Mouse (Mus musculus): ENCODE results near the gene Gm1123. TPM values are rescaled to one million over a fixed set of nuclear protein-coding genes. Genes with fewer than 3 reads are reported as not detected.

Gm1123 gene
- polyA plus RNA-seq, 1 experiment from 2014 or later = 0.38 TPM

DNA sequence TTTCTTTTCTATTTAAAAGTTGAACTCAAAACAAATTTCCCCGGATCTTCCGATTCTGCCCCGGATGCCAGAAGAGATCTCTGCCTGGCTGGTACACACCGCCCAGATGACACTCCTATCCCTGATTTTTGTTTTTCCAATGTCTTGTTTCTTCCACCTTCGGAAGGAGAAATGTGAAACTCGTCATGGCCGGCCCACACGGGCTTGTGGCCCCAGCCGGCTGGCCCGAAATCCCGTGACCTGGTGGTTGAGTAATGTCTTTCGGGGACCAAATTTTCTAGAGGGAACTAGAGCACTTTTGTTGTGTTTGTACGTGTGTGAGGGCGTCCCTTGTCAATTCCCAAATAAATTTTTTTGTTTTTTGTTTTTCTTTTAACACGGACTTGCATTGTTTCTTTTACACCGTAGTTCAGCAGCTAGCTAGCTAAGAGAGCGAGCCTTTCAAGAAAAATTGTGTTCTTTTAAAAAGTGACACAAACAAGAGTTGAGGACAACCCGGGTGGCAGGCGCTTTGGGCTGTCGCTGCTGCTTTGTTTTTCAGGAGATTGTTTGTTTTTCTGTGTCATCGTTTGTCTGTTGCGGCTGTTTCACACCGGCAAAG is 77.7 kb downstream of the Gm1123 start:
- ATAC-seq (ENCODE audit: insufficient number of reproducible peaks, insufficient read depth, low FRiP score, low read depth) = no peak
- Histone ChIP-seq H3K4me2 (replicated peaks; ENCODE audit: low read depth, low read length) (no peak overlapping the region), H3K9me3 (ENCODE audit: control insufficient read depth, low read depth, low read length) (no peaks in the 10 kb centered on the region), H3K36me3 (ENCODE audit: control insufficient read depth, insufficient read depth, low read length) (no peaks in the 10 kb centered on the region), H3K4me1 (ENCODE audit: control insufficient read depth, insufficient read depth, low read length) (peaks cover 17% of the 10 kb centered on the region), H3K9ac (replicated peaks; ENCODE audit: low read depth, low read length) (no peak overlapping the region), H3K4me3 (ENCODE audit: low read depth, low read length) (no peak overlapping the region), H3K27ac (ENCODE audit: low read length) (no peak overlapping the region), H3K27me3 (ENCODE audit: control insufficient read depth, insufficient read depth, low read length) (peaks cover 74% of the 10 kb centered on the region)
- 1% methylated on average over 23 of the region's 23 CpGs for WGBS

Other genes with a start within 250 kb of the Gm1123 start
- gene Prr23a1, start 193.2 kb downstream of the Gm1123 start, polyA plus RNA-seq (2014; fragmentation: Nextera tagmentation; extraction: Ambion mirVana) = not detected in 2 replicates
- not detected in 2 replicates for gene Prr23a2, start 179.2 kb downstream of the Gm1123 start, polyA plus RNA-seq (2014; fragmentation: Nextera tagmentation; extraction: Ambion mirVana)
- gene Prr23a3, start 170.9 kb downstream of the Gm1123 start, polyA plus RNA-seq (2014; fragmentation: Nextera tagmentation; extraction: Ambion mirVana) = not detected in 2 replicates
- gene 7420426K07Rik, start 132.6 kb downstream of the Gm1123 start, polyA plus RNA-seq (2014; fragmentation: Nextera tagmentation; extraction: Ambion mirVana) = not detected in 2 replicates
- gene Foxl2, start 80.4 kb downstream of the Gm1123 start, polyA plus RNA-seq (2014; fragmentation: Nextera tagmentation; extraction: Ambion mirVana) = not detected in 2 replicates
- 44.0 and 44.7 TPM in 2 replicates for gene Faim, start 49.3 kb downstream of the Gm1123 start, polyA plus RNA-seq (2014; fragmentation: Nextera tagmentation; extraction: Ambion mirVana)
- 1.2 and 1.7 TPM in 2 replicates for gene Pik3cb, start 104.9 kb upstream of the Gm1123 start, polyA plus RNA-seq (2014; fragmentation: Nextera tagmentation; extraction: Ambion mirVana)
- gene Faiml, start 201.5 kb upstream of the Gm1123 start, polyA plus RNA-seq (2014; fragmentation: Nextera tagmentation; extraction: Ambion mirVana) = not detected in 2 replicates
- gene Cep70, start 207.7 kb upstream of the Gm1123 start, polyA plus RNA-seq (2014; fragmentation: Nextera tagmentation; extraction: Ambion mirVana) = 32.4 and 37.9 TPM in 2 replicates